Mouse (Mus musculus) adrenal gland, adult 2 months (tissue): ENCODE data around the gene Spry2. TPM values are rescaled to one million over a fixed set of nuclear protein-coding genes. Genes with fewer than 3 reads are reported as not detected.

Experiments
- DNase-seq: peaks from one replicate; pipeline ENCODE4 v3.0.0; 2021
- long read RNA-seq: library from polyadenylated mRNA; stranded (forward); transcript quantifications from one replicate; pipeline ENCODE4 v2.0.0, GENCODE M21; 2021
- polyA plus RNA-seq: library from polyadenylated mRNA; depleted of rRNA; stranded (reverse); fragments of >200 nt; gene quantifications from 2 replicates; pipeline ENCODE4 v1.2.3, GENCODE M21; 2012; rRNA removed
- total RNA-seq, 2 experiments: library from RNA; stranded (reverse); gene quantifications; 2 replicates each; pipeline ENCODE4 v1.2.3; 2021

The Spry2 gene
- 10 to 100 TPM; 31.3 to 40.0 TPM for total RNA-seq
- polyA plus RNA-seq = 11.7 and 12.7 TPM in 2 replicates
- long read RNA-seq, partial matches to known transcripts = 0 of 4 reads
- long read RNA-seq, other reads (novel, unspliced or antisense) = 2 of 4 reads

GRCm38 (mm10) chr14:105896791-105897568 lies at the start of gene Spry2:
Spry2 (minus strand) TSS chr14:105896819.
- peak; percentile 96 for DNase-seq

GRCm38 (mm10) chr14:105941353-105941752 lies 44.7 kb upstream of the Spry2 start:
- DNase-seq = peak; percentile 84

GRCm38 (mm10) chr14:105926726-105927125 lies 30.1 kb upstream of the Spry2 start:
- peak; percentile 41 for DNase-seq

GRCm38 (mm10) chr14:105925305-105925704 lies 28.7 kb upstream of the Spry2 start:
- DNase-seq = no peak

- DNase-seq = no peak
These were observed 28.1 kb upstream of the Spry2 start for GRCm38 (mm10) chr14:105924712-105925111.

GRCm38 (mm10) chr14:105922874-105923273 lies 26.3 kb upstream of the Spry2 start:
- DNase-seq = peak; percentile 62

GRCm38 (mm10) chr14:105922427-105922826 lies 25.8 kb upstream of the Spry2 start:
- DNase-seq = no peak

GRCm38 (mm10) chr14:105921217-105921695 lies 24.6 kb upstream of the Spry2 start:
- no peak for DNase-seq

- DNase-seq = no peak
These were observed 24.0 kb upstream of the Spry2 start for GRCm38 (mm10) chr14:105920395-105921216.

- DNase-seq = no peak
These were observed 10.6 kb upstream of the Spry2 start for GRCm38 (mm10) chr14:105907216-105907615.

GRCm38 (mm10) chr14:105905935-105906334 lies 9.3 kb upstream of the Spry2 start:
- no peak for DNase-seq

GRCm38 (mm10) chr14:105905509-105905908 lies 8.9 kb upstream of the Spry2 start:
- DNase-seq = no peak

- DNase-seq = no peak
These were observed 6.2 kb upstream of the Spry2 start for GRCm38 (mm10) chr14:105902807-105903206.

GRCm38 (mm10) chr14:105900841-105901240 lies 4.2 kb upstream of the Spry2 start:
- DNase-seq = no peak

- DNase-seq = no peak
These were observed 2.5 kb upstream of the Spry2 start for GRCm38 (mm10) chr14:105899116-105899515.

GRCm38 (mm10) chr14:105898266-105899111 lies 1.9 kb upstream of the Spry2 start:
- peak; percentile 94 for DNase-seq

- DNase-seq = peak; percentile 82
These were observed 1.0 kb upstream of the Spry2 start for GRCm38 (mm10) chr14:105897569-105898101.

GRCm38 (mm10) chr14:105895961-105896651 lies 513 bp downstream of the Spry2 start:
- peak; percentile 79 for DNase-seq

- DNase-seq = peak; percentile 77
These were observed 1.4 kb downstream of the Spry2 start for GRCm38 (mm10) chr14:105894971-105895873.

- no peak for DNase-seq
These were observed 3.0 kb downstream of the Spry2 start for GRCm38 (mm10) chr14:105893623-105893995.
